Mouse (Mus musculus): ENCODE results near the gene D430042O09Rik. TPM values are rescaled to one million over a fixed set of nuclear protein-coding genes. Genes with fewer than 3 reads are reported as not detected.

Gene D430042O09Rik
- total and polyA plus RNA-seq, 3 experiments, result 1.8 to 4.8 (median 3.4) TPM

DNA sequence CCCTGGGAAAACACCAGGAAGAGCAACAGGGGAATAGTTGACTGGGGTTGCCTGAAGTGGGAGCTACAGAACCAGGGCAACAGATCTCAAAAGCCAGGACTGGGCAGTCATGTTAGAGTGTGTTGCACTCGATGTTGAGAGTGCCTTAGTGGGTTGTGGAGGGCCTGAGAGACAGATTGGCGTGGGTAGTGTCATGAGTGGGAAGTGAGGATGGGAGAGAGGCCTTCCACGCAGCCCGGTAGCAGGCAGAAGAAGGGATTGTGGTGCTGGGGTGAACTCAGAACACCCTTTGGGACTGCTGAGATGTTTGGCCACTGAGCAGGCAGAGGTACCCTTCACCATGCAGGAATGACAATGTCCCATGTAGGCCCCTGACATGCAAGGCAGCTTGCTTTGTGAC is 189.4 kb downstream of the D430042O09Rik start:
- no peaks in the 10 kb centered on the region for H3K36me3 ChIP-seq (replicated peaks in 1 of 2; ENCODE audit: control insufficient read depth in 1 of 2, insufficient read depth in 1 of 2, low read length in 1 of 2)
- no peak for DNase-seq (ENCODE audit: extremely low read depth)
- TF ChIP-seq SIN3A (IDR thresholded peaks at IDR 0.05; ENCODE audit: low read length) (no peak), NRF1 (IDR thresholded peaks at IDR 0.05; ENCODE audit: low read depth, low read length) (no peak), IRF4 (IDR thresholded peaks at IDR 0.05; ENCODE audit: low read depth, low read length) (no peak), MYC (IDR thresholded peaks at IDR 0.05; ENCODE audit: low read depth, low read length) (no peak), JUND (conservative IDR thresholded peaks at IDR 0.05; ENCODE audit: low read depth, low read length) (no peak), JUN (IDR thresholded peaks at IDR 0.05; ENCODE audit: insufficient read depth, low read depth, low read length) (no peak), RAD21 (IDR thresholded peaks at IDR 0.05; ENCODE audit: low read depth, low read length) (no peak)
- dilution Hi-C loops (cut with MboI; ENCODE audit: extremely low pct_ligation_motif_present, extremely low pct_unique_long_range_greater_than_20kb, low sequenced_read_pairs), result no loop called here
- no peak overlapping the region for H3K27ac ChIP-seq (ENCODE audit: insufficient read depth, low read depth)
- H3K79me2 ChIP-seq (replicated peaks; ENCODE audit: control insufficient read depth, extremely low read depth, insufficient read depth, poor library complexity, severe bottlenecking), result no peaks in the 10 kb centered on the region
- H3K9ac ChIP-seq (ENCODE audit: insufficient read depth, low read depth), result no peak overlapping the region
- H3K4me3 ChIP-seq (replicated peaks in 1 of 3; ENCODE audit: low read depth in 2 of 3, low read length in 2 of 3, poor library complexity in 1 of 3), result no peak overlapping the region
- peaks cover 35% of the 10 kb centered on the region for H3K27me3 ChIP-seq (replicated peaks)
- in situ Hi-C loops (cut with MboI; ENCODE audit: low pct_ligation_motif_present, low pct_unique_long_range_greater_than_20kb, low sequenced_read_pairs), result no loop called here
- H3K4me1 ChIP-seq (ENCODE audit: control insufficient read depth in 1 of 2, insufficient read depth in 2 of 2), result peaks cover 4 to 19% of the 10 kb centered on the region in 2 experiments
- H3K9me3 ChIP-seq (replicated peaks; ENCODE audit: low read length), result peaks cover 13% of the 10 kb centered on the region
- H3K4me2 ChIP-seq (ENCODE audit: insufficient read depth, low read depth, poor library complexity, severe bottlenecking), result no peak overlapping the region

DNA sequence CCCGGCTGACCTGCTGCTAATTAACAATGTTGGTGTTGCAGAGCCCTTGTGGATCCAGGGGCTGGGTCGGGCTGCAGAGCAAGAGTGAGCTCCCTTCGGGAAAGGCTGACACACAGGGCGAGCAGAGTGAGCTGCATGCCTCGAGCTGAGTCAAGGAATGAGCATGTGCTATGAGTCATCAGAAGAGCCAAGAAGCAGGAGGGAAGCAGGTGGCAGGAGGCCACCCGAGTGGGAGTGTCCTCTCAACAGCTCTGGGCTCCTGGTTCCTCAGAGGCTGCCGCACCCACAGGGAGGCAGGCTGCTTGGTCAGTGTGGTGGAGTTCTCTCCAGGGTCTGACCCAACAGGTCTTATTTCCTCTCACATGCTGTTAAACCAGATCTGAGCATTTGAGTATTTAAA is 191.3 kb downstream of the D430042O09Rik start:
- Histone ChIP-seq H3K4me2 (ENCODE audit: insufficient read depth, low read depth, poor library complexity, severe bottlenecking) (no peak overlapping the region), H3K27me3 (replicated peaks) (peaks cover 24% of the 10 kb centered on the region), H3K9me3 (replicated peaks; ENCODE audit: low read length) (peaks cover 13% of the 10 kb centered on the region), H3K4me1 (ENCODE audit: control insufficient read depth in 1 of 2, insufficient read depth in 2 of 2) (peaks cover 4 to 19% of the 10 kb centered on the region in 2 experiments), H3K27ac (ENCODE audit: insufficient read depth, low read depth) (no peak overlapping the region), H3K79me2 (replicated peaks; ENCODE audit: control insufficient read depth, extremely low read depth, insufficient read depth, poor library complexity, severe bottlenecking) (no peaks in the 10 kb centered on the region), H3K4me3 (replicated peaks in 1 of 3; ENCODE audit: low read depth in 2 of 3, low read length in 2 of 3, poor library complexity in 1 of 3) (no peak overlapping the region), H3K9ac (ENCODE audit: insufficient read depth, low read depth) (no peak overlapping the region), H3K36me3 (replicated peaks in 1 of 2; ENCODE audit: control insufficient read depth in 1 of 2, insufficient read depth in 1 of 2, low read length in 1 of 2) (no peaks in the 10 kb centered on the region)
- in situ Hi-C loops (cut with MboI; ENCODE audit: low pct_ligation_motif_present, low pct_unique_long_range_greater_than_20kb, low sequenced_read_pairs) (no loop called here), dilution Hi-C loops (cut with MboI; ENCODE audit: extremely low pct_ligation_motif_present, extremely low pct_unique_long_range_greater_than_20kb, low sequenced_read_pairs) (no loop called here)
- no peak for TF ChIP-seq RAD21 (IDR thresholded peaks at IDR 0.05; ENCODE audit: low read depth, low read length)
- TF ChIP-seq POLR2AphosphoS2 (IDR thresholded peaks at IDR 0.05; ENCODE audit: low read depth, low read length), result no peak
- no peak for TF ChIP-seq MYC (IDR thresholded peaks at IDR 0.05; ENCODE audit: low read depth, low read length)
- no peak for TF ChIP-seq HCFC1 (IDR thresholded peaks at IDR 0.05; ENCODE audit: low read depth, low read length)
- no peak for TF ChIP-seq ZC3H11A (IDR thresholded peaks at IDR 0.05; ENCODE audit: low read depth, low read length)
- TF ChIP-seq UBTF (IDR thresholded peaks at IDR 0.05; ENCODE audit: low read depth, low read length), result no peak
- TF ChIP-seq E2F4 (IDR thresholded peaks at IDR 0.05; ENCODE audit: insufficient replicate concordance, low read depth, low read length), result no peak
- TF ChIP-seq NELFE (IDR thresholded peaks at IDR 0.05; ENCODE audit: low read depth, low read length), result no peak
- TF ChIP-seq MAX (IDR thresholded peaks at IDR 0.05; ENCODE audit: low read length), result peak; percentile 85
- 0 out of 2 replicates have a peak, but pooled peaks have one; percentile 39 for TF ChIP-seq BHLHE40 (IDR thresholded peaks at IDR 0.05; ENCODE audit: low read depth, low read length)
- peak; percentile 40 for DNase-seq (ENCODE audit: extremely low read depth)
